Mouse (Mus musculus): ENCODE measurements at regions not wholly inside any gene's neighbourhood (a gene's known extent, or its start where the extent isn't known, plus 50 kb on each side); places are given as distances from the start of the nearest gene placed in this dataset.

- no peak for DNase-seq (ENCODE audit: extremely low spot score in 1 of 2, low spot score in 1 of 2)
These were observed 131.7 kb downstream of the Fbxo8 start for GRCm38 (mm10) chr8:56682564-56682963.

- DNase-seq (ENCODE audit: extremely low spot score in 1 of 2, low spot score in 1 of 2) = no peak
These were observed 133.5 kb downstream of the Fbxo8 start for GRCm38 (mm10) chr8:56684352-56684751.

GRCm38 (mm10) chr8:56695436-56695835 lies 144.5 kb downstream of the Fbxo8 start:
- no peak for DNase-seq (ENCODE audit: extremely low spot score in 1 of 2, low spot score in 1 of 2)

GRCm38 (mm10) chr8:56700580-56701145 lies 149.8 kb downstream of the Fbxo8 start:
- DNase-seq (ENCODE audit: extremely low spot score in 1 of 2, low spot score in 1 of 2) = no peak

GRCm38 (mm10) chr8:56706377-56706776 lies 155.5 kb downstream of the Fbxo8 start:
- no peak for DNase-seq (ENCODE audit: extremely low spot score in 1 of 2, low spot score in 1 of 2)

- DNase-seq (ENCODE audit: extremely low spot score in 1 of 2, low spot score in 1 of 2) = peak in 1 of 2 experiments; percentile 17
These were observed 156.2 kb downstream of the Fbxo8 start for GRCm38 (mm10) chr8:56706941-56707706.

GRCm38 (mm10) chr8:56720001-56720400 lies 169.1 kb downstream of the Fbxo8 start:
- no peak for DNase-seq (ENCODE audit: extremely low spot score in 1 of 2, low spot score in 1 of 2)

- DNase-seq (ENCODE audit: extremely low spot score in 1 of 2, low spot score in 1 of 2) = no peak
These were observed 171.8 kb downstream of the Fbxo8 start for GRCm38 (mm10) chr8:56722473-56723236.

GRCm38 (mm10) chr8:56724607-56725006 lies 173.7 kb downstream of the Fbxo8 start:
- DNase-seq (ENCODE audit: extremely low spot score in 1 of 2, low spot score in 1 of 2) = no peak

GRCm38 (mm10) chr8:56733318-56733717 lies 182.4 kb downstream of the Fbxo8 start:
- DNase-seq (ENCODE audit: extremely low spot score in 1 of 2, low spot score in 1 of 2) = no peak

GRCm38 (mm10) chr8:56735021-56735420 lies 184.1 kb downstream of the Fbxo8 start:
- DNase-seq (ENCODE audit: extremely low spot score in 1 of 2, low spot score in 1 of 2) = no peak

- no peak for DNase-seq (ENCODE audit: extremely low spot score in 1 of 2, low spot score in 1 of 2)
These were observed 216.1 kb downstream of the Fbxo8 start for GRCm38 (mm10) chr8:56767034-56767433.

GRCm38 (mm10) chr8:56784441-56784840 lies 233.6 kb downstream of the Fbxo8 start:
- no peak for DNase-seq (ENCODE audit: extremely low spot score in 1 of 2, low spot score in 1 of 2)

- no peak for DNase-seq (ENCODE audit: extremely low spot score in 1 of 2, low spot score in 1 of 2)
These were observed 238.8 kb downstream of the Fbxo8 start for GRCm38 (mm10) chr8:56789549-56790270.

- DNase-seq (ENCODE audit: extremely low spot score in 1 of 2, low spot score in 1 of 2) = no peak
These were observed 281.8 kb downstream of the Fbxo8 start for GRCm38 (mm10) chr8:56832651-56833050.

- no peak for DNase-seq (ENCODE audit: extremely low spot score in 1 of 2, low spot score in 1 of 2)
These were observed 282.2 kb downstream of the Fbxo8 start for GRCm38 (mm10) chr8:56833129-56833528.

- DNase-seq (ENCODE audit: extremely low spot score in 1 of 2, low spot score in 1 of 2) = no peak
These were observed 332.6 kb downstream of the Fbxo8 start for GRCm38 (mm10) chr8:56883449-56883848.

GRCm38 (mm10) chr8:56884195-56884594 lies 333.3 kb downstream of the Fbxo8 start:
- no peak for DNase-seq (ENCODE audit: extremely low spot score in 1 of 2, low spot score in 1 of 2)

GRCm38 (mm10) chr8:56893638-56894037 lies 342.7 kb downstream of the Fbxo8 start:
- DNase-seq (ENCODE audit: extremely low spot score in 1 of 2, low spot score in 1 of 2) = no peak

GRCm38 (mm10) chr8:56915362-56915761 lies 364.5 kb downstream of the Fbxo8 start:
- no peak for DNase-seq (ENCODE audit: extremely low spot score in 1 of 2, low spot score in 1 of 2)

- DNase-seq (ENCODE audit: extremely low spot score in 1 of 2, low spot score in 1 of 2) = no peak
These were observed 365.1 kb downstream of the Fbxo8 start for GRCm38 (mm10) chr8:56915989-56916388.
